Mouse (Mus musculus): ENCODE data around the gene AL732309.1. TPM values are rescaled to one million over a fixed set of nuclear protein-coding genes. Genes with fewer than 3 reads are reported as not detected.

AL732309.1 gene
- total and polyA plus RNA-seq, 3 experiments, result 3.1 to 22.6 (median 3.2) TPM

DNA sequence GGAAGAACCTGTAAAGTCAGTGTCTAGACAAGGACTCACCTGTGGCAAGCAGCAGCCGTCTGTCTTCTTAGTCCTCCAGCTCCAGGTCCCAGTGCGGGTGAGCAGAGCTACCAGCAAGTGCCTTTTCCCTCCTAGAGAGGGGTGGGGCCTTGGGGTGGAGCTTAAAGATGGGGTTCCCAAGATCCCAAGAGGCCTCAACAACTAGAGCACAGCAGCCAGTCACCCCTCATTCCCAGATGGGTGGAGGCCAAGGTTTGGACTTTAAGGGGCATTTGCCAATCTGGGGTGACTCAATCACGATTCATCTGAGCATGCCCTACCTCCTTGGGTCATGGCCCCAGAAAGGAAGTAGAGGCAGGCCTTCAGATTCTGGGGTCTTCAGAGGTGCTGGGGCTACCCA lies 6.9 kb downstream of the AL732309.1 start:
- DNase-seq, result no peak

DNA sequence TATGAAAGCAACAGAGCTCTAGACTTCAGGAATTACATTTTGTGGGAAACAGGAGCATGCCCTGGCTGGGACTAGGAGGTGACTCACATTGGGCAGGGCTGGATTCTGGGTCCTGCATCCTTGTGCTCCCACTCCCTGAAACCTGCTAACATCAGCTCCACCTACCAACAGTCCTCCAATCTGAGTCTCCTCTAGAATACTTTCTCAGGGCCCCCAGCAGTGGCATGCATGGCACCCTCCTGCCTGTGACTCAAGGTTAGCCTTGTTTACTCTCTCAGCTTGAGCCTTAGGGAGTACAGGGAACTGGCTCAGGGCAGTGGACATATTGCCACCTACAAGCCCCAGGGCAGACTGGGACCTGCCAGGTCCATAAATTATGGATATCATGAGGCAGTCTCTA lies 8.6 kb downstream of the AL732309.1 start:
- DNase-seq, result no peak

DNA sequence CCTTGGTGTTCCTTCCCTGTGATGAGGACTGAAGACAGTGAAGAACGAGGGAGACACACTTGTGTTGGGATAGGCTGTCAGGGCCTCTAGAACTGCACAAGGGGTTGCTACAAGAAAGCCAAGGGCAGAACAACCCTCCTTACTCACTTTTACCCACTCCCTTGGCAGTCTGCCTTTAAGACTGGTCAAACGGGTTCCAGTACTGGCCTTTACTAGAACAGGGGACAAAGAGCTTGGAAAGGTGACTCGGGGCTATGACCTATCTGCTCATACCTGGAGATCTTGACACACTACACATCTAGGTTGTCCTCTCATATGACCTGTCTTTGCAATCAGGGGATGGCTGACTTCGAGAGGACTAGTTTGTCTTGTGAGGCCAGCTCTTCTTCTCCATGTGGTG lies 9.1 kb downstream of the AL732309.1 start:
- DNase-seq, result no peak

DNA sequence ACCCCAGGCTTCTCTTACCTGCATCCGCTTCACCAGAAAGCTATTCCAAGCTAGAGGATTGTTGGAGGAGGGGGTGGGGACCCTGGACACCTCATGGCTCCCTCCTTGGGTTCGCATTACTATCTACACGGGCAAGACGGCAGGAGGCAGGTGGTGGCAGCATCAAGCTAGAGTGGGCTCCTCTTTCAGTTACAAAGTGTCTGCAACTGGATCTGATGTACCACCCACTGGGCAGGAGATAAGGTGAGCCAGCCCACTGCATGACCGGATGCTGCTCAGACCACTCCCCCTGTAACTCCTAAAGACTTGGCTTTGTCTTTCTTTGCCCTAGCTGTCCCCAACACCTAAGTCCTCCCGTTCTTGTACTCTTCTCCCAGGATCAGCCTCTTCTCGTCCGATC lies 10.0 kb downstream of the AL732309.1 start, which contains the start of gene Rnf224:
Rnf224 (minus strand) TSS at position 174 of the 400 bp plus-strand sequence.
- no peak for DNase-seq

DNA sequence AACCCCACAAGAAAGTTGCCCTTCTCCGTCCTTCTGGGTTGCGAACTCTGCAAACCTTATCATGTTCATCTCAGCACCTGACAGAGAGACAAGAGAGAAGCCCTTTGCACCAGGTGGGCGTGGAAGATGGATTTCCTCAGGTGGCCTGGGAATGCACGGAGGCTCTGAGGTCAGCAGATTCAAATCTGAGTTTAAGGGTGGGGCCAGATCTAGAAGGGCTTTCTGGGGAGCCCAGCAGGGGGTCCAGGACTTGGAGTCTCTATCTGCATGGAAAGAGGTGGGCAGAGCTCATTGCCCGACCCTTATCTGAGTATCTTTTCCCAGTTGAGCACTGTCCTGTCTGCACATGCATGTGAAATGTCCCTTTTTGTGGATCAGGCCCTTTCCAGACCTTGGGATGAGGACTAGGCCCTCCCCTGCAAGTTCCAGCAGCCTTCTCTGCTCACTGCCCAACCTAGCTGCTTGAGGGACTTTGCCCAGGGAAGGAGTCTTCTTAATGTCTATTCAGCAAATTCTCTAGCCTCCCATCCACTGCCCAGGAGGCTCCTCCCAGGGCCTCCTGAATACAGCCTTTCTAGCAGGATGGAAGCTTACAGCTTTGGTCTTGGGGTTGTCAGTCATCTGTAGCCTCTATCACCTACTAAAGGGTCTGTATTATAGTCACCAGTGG lies 12.0 kb downstream of the AL732309.1 start:
- DNase-seq, result no peak

DNA sequence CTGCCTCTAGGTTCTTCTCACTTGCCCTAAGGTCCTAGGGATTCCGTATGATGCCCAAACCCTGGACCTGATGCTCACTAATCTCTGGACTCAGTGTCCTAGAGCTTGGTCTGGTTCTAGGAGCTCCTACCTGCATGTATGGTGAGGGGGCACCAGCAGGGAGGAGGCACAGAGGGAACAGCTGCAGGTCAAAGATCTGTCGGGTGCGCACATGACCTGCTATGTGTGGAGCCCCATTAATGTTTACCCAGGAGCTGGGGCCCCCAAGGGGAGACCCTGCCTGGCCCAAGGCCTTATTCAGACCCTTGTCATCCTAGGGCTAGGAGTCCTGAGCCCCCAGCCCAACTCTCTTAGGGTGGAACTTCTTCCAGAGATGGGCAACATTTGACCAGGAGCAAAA lies 12.6 kb downstream of the AL732309.1 start, which contains the start of gene Slc34a3:
Slc34a3 (minus strand) TSS at position 315 of the 400 bp plus-strand sequence.
- DNase-seq, result no peak

DNA sequence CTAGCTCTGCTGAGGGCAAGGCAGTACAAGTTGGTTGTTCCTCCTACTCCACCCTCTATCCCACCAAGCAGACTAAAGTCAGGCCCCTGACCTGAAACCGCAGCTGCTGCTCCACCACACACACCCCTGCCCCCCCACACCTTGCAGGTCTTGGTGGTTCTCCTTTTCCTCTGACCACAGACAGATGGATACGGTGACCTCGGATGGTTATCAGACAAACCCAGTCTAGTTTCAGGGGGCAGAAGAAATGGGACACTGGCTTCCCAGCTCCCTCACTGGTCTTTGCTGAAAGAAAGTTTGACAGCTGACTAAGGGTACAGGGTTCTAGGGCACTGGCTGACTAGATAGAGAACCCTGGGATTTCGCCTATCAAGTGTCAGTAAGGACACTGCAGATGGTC lies 13.2 kb downstream of the AL732309.1 start:
- DNase-seq, result no peak

DNA sequence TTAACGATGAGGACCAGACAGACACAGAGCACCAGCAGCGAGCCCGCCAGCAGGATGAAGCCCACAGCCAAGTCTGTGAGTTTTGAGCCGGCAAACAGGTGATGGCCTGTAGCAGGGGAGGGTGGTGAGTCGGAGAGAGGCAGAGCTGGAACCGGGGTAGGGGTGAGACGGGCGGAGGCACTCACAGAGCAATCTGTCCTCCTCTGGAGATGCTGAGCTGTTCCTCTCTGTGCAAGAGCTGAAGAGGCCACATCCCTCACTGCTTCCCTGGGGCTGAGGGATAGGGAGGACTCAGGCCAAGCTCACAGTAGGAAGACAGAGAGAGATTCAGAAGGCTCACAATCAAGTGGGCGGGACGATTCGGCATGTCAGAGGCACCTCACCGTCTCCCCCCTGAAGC lies 15.6 kb downstream of the AL732309.1 start:
- DNase-seq, result no peak

DNA sequence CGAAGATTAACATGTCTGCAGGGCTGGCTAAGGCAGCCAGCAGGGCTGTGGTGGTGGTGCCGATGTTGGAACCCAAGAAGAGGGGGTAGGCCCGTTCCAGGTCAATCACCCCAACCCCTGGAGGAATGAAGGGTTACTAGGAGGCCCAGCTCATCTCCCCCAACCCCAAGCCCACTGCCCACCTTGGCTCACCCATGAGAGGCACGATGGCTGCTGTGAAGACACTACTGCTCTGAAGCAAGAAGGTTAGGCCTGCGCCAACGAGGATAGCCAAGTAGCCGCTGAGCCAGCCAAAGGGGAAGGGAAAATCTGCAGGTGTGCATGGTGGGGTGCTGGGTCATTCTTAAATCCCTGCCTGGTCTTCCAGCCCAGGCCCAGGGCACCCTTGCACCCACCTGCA lies 16.1 kb downstream of the AL732309.1 start:
- DNase-seq, result no peak

DNA sequence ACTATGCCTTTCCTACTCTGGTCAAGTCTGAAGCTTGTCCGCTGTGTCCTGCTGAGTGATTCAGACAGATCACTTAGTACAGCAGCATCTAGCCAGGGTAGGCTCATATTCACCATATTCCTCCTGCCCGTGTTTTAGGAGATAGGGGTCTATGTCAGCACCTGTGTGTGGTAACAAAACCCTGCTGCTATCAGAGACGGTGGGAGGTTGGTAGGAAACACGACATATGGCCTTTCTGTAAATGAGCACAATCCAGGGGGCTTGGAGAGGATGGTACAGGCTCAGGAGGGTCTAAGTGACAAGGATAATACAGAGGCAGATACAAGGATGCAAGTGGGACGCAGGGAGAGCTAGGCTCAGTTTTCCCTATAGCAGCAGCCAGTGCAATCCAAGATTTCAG lies 17.1 kb downstream of the AL732309.1 start:
- no peak for DNase-seq

DNA sequence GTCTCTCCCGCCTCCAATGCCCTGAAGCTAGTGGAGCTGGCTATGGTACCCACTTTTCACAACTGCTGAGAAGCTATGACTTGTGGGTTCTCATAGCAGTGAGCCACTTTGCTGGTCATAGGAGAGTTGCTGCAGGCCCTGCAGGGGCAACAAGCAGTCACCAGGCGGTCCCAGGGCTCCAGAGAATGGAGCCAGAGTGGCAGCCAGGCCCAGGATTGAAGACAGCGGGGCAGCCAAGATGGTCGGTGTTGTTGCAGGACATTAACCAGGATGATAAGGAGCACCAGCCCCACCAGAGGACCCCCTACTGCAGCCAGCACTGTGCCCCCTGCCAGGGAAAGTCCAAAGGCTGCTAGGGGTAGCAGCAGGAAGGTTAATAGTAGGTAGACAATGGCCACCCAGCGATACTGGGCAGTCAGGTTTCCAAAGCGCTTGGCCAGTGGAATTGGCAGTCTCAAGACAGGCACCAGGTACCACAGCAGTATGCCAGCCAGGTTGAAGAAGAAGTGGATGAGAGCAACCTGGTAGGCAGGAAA lies 17.6 kb downstream of the AL732309.1 start:
- DNase-seq, result no peak

DNA sequence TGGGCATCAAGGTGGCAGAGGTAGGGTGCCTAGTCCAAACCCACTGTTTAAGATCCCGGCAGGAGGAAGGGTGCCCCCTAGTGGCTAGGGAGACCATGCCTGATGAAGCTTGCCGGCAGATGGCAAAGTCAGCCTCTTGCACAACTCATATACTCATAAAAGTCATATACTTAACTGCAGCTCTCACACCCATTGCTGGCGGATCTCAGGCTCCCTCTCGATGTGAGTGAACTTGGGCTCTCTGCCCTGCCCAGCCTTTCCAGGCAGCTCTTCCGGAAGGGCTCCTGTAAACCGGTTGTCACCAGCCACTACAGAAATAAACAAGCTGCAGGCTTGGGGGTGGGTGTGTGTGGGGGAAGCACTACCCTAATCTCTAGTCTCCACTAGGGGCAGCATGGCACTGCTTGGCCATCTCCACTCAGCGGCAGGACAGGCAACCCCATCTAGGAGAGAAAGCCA lies 18.2 kb downstream of the AL732309.1 start:
- peak; percentile 90 for DNase-seq

DNA sequence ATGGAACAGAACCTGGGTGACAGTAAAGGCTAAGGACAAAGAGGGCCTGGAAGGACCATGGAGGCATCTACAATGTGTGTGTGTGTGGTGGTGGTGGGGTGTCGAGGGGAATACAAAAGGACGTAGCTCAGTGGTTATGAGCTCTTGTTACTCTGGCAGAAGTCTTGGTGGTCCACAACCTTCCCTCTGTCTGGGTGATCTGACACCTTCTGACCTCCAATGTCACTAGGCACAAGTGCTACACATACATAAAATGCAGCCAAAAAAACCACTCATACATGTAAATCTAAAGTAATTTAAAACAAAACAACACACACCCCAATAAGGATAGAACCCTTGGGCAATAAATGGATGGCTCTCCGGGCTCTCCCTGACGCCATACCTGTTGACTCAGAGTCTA lies 19.3 kb downstream of the AL732309.1 start:
- no peak for DNase-seq

DNA sequence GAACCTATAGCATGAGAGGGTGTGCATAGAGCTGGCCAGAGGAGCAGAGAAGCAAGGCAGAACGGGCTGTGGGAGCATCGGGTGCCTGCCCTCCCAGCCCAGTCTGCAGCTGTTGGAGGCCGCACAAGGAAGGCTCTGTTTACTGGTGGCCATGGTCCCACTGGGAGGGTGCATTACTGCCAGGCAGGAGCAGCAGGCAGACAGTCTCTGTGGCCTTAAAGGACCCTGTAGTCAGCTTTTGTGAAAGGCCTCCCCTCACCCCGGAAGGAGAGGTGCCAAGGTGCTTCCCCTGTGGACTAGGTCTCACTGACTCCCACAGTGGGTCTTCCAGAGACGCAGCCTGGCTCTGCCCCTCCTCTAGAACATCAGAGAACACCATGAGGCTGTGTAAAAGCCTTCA lies 19.8 kb downstream of the AL732309.1 start:
- no peak for DNase-seq

DNA sequence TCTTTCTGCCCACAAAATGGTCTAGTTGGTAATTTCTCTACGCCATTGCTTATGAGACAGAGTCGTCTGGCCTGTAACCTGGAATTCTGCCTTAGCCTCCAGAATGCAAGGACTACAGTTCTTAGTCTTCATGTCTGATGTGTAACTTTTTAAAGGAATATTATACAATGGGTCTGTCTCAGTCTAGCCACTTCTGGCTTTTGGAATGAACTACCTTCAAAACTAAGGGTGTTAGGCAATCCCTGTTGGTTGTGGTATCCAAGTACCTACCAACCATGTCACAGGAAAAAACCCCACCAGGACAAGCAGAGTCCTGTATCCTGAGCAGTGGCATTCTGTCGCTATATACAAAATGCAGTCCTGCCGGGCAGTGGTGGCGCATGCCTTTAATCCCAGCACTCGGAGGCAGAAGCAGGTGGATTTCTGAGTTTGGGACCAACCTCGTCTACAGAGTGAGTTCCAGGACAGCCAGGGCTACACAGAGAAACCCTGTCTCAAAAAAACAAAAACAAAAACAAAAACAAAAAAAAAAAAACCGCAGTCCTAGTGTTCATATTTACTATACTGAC lies 20.8 kb downstream of the AL732309.1 start:
- no peak for DNase-seq

DNA sequence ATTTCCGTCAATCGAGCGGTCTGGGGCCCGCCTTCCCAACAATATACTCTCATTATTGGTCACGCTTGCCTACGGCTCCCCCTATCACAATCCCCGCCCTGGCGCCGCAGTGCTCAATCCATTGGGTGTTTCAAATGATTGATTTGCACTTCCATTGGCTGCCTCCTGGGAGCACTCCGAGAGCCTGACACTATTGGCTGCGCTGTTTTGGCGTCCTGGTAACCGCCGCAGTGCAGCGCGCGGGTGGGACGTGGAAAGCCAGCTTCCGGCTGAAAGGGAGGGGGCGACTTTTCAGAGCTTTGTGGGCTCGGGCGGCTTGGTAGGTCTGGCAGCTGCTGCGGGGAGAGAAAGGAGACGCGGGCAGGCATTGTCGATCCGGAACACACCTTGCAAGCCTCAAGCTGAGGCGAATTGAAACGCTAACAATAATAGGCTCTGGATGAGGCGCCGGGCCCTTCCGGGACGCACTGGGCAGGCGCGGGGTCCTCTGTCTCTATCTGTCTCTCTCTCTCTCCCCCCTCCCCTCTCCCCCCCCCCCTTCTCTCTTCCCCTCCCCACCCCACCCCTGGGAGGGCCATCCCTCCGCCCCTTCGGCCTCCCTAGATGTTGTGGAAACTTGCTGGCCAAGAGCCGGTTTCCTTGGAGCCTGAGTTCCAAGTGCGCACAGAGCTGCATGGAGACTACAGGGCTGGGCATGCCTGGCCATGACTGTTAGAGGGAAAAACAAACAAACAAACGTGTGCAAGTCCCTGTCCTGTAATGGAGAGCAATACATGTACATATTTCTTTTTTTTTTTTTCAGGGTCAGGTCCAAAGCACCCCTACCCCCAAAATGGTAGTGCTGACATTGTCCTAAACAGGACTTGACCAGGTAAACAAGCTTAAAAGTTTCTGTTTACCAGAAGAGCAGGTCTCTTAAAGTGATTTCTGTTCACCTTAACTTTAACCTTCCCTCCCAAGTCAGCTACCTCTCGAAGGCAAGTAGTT lies 21.6 kb downstream of the AL732309.1 start:
- DNase-seq, result peak; percentile 99

DNA sequence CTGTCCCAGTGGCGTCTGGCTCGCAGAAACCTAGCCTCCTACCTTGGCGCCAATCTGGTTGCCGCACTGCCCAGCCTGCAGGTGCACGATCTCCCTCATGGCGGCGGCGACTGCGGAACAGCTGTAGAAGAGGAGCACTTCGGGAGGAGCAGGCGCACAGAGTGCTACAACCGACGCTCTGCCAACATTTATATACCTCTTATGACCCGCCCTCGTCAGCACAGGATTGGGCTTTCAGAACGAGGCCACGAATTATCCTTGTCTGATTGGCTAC lies 22.2 kb downstream of the AL732309.1 start, which contains the start of gene Tubb4b:
Tubb4b (minus strand) TSS at position 211 of the 274 bp plus-strand sequence.
- no peak for DNase-seq

DNA sequence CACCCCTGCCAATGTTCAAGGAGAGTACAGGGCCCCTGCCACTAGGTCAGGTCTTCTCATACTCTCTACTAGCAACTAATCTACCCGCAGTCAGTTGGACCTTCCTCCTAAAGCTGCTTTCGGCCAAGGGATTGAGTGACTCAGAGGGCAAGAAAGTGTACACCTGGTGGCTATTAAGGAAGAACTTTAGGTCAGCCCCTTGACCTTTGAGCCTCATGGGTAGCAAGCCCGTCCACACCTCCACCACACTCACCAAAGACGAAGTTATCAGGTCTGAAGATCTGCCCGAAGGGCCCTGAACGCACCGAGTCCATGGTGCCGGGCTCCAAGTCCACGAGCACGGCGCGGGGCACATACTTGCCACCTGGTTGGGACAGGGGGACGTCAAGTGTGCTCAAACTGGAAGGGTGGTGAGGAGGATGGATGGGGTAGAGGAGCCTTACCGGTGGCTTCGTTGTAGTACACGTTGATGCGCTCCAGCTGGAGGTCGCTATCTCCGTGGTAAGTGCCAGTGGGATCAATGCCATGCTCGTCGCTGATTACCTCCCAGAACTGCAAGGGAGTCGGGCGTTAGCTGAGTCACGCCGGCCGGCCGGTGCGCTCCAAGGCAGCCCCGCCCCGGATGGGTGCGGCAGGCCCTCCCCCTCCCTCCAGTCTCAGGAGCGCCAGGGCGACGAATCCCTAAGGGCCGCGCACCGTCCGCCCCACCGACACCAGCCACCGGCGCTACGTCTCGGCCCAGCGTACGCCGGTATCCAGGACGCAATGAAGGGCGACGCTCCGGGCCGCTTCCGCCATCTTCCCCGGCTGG lies 22.8 kb downstream of the AL732309.1 start:
- peak; percentile 94 for DNase-seq

DNA sequence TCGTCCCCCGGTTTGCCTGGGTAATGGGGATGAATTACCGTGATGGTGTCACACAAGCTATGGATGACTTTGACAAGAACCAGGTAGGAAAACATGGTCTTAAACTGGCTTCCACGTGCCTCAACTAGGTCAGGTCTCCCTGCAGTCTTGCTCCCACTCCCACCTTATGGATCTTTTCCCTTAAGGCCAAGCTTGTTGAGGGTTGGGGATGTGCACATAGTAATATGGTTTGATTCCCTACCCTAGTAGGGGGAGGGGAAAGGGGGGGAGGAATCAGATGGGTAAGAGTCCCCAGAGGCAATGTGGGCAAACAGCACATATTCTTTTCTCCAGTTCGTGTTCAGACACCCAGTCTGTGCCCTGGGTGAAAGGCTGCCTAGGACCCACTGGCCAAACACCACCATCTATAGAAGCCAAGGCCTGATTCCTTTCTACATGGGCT lies 25.3 kb downstream of the AL732309.1 start:
- DNase-seq, result no peak

DNA sequence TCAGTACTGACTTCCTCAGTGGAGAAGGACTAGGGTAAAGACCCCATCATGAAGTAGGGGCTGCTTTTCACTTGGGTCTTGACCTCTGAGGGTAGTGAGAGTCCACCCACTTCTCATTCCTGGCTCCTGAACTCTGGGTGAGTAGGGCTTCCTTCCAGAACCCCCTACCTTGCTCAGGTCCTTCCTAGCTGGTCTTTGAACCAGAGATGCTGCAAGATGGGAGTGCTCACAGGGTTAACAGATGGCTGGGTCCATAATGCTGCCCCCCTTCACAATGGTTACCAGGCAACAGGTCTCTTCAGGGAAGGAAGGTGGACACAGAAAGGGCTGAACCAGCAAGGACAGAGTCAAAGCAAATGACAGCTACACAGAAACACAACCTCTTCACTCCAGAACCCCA lies 28.2 kb downstream of the AL732309.1 start, which contains the start of gene Fam166a:
Fam166a (plus strand) TSS at position 301 of the 400 bp plus-strand sequence.
- DNase-seq, result no peak

DNA sequence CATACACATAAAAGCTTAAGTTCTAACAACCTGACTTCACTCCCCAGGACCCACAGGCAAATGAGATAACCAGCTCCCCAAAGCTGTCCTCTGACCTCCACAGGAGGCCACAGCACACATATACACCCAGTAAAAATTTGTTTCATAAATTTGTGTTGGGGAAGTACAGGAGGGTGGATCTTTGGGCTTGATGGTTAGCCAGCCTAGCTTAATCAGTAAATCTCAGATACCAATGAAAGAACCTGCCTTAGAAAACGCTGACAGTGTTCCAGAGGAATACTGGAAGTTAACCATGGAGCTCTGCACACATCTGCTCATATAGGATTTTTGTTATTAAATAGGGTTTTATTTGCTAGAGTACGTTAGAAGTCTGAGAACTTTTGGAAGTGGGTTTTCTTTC lies 29.0 kb downstream of the AL732309.1 start:
- DNase-seq, result no peak
